Mouse (Mus musculus): Measurements from ENCODE around the gene Manbal. TPM values are rescaled to one million over a fixed set of nuclear protein-coding genes. Genes with fewer than 3 reads are reported as not detected.

Gene Manbal
- polyA plus RNA-seq, 1 experiment from 2014 or later, result 36.3 TPM

- H3K9ac ChIP-seq (ENCODE audit: low read length), result peak overlapping the region; percentile 95
- H3K4me2 ChIP-seq (ENCODE audit: low read length), result peak overlapping the region; percentile 66
- H3K4me3 ChIP-seq (ENCODE audit: control insufficient read depth in 1 of 2, insufficient read depth in 1 of 2, low read depth in 1 of 2, low read length in 2 of 2), result peak overlapping the region; percentile 71 to 80
- H3K36me3 ChIP-seq (ENCODE audit: control insufficient read depth, insufficient read depth, low read length), result no peaks in the 10 kb centered on the region
- no peaks in the 10 kb centered on the region for H3K27me3 ChIP-seq (ENCODE audit: control insufficient read depth, insufficient read depth, low read length)
- 52% methylated on average over 11 of the region's 11 CpGs for WGBS
- 0 out of 4 replicates have a peak overlapping the region, but pooled peaks of 1 of the 2 experiments have one; percentile 24 for H3K27ac ChIP-seq (replicated peaks in 1 of 2; ENCODE audit: control insufficient read depth in 1 of 2, insufficient read depth in 1 of 2, low read depth in 2 of 2, low read length in 2 of 2)
- no peak for ATAC-seq (ENCODE audit: insufficient number of reproducible peaks, insufficient read depth, low FRiP score, low read depth)
- H3K4me1 ChIP-seq (ENCODE audit: control insufficient read depth in 2 of 2, insufficient read depth in 2 of 2, low read length in 2 of 2), result peaks cover 15 to 39% of the 10 kb centered on the region in 2 experiments
- no peaks in the 10 kb centered on the region for H3K9me3 ChIP-seq (ENCODE audit: control insufficient read depth, low read length)
Observed at GRCm38 (mm10) chr2:157422854-157423705, 55.7 kb downstream of the Manbal start.

GRCm38 (mm10) chr2:157423706-157424125 is 56.3 kb downstream of the Manbal start:
- peak overlapping the region in 1 of 2 experiments; percentile 74; a peak in 2 of 4 replicates for H3K27ac ChIP-seq (replicated peaks in 1 of 2; ENCODE audit: control insufficient read depth in 1 of 2, insufficient read depth in 1 of 2, low read depth in 2 of 2, low read length in 2 of 2)
- peak overlapping the region; percentile 66 for H3K4me2 ChIP-seq (ENCODE audit: low read length)
- 9% methylated on average over 18 of the region's 21 CpGs for WGBS
- ATAC-seq (ENCODE audit: insufficient number of reproducible peaks, insufficient read depth, low FRiP score, low read depth), result no peak
- H3K9me3 ChIP-seq (ENCODE audit: control insufficient read depth, low read length), result no peaks in the 10 kb centered on the region
- no peaks in the 10 kb centered on the region for H3K27me3 ChIP-seq (ENCODE audit: control insufficient read depth, insufficient read depth, low read length)
- H3K9ac ChIP-seq (ENCODE audit: low read length), result peak overlapping the region; percentile 95
- H3K36me3 ChIP-seq (ENCODE audit: control insufficient read depth, insufficient read depth, low read length), result no peaks in the 10 kb centered on the region
- H3K4me1 ChIP-seq (ENCODE audit: control insufficient read depth in 2 of 2, insufficient read depth in 2 of 2, low read length in 2 of 2), result peaks cover 12 to 33% of the 10 kb centered on the region in 2 experiments
- H3K4me3 ChIP-seq (ENCODE audit: control insufficient read depth in 1 of 2, insufficient read depth in 1 of 2, low read depth in 1 of 2, low read length in 2 of 2), result peak overlapping the region; percentile 71 to 80

- ATAC-seq (ENCODE audit: insufficient number of reproducible peaks, insufficient read depth, low FRiP score, low read depth), result no peak
- Histone ChIP-seq H3K27me3 (ENCODE audit: control insufficient read depth, insufficient read depth, low read length) (no peaks in the 10 kb centered on the region), H3K9ac (ENCODE audit: low read length) (peak overlapping the region; percentile 95), H3K4me3 (ENCODE audit: control insufficient read depth in 1 of 2, insufficient read depth in 1 of 2, low read depth in 1 of 2, low read length in 2 of 2) (peak overlapping the region; percentile 71 to 80), H3K27ac (replicated peaks in 1 of 2; ENCODE audit: control insufficient read depth in 1 of 2, insufficient read depth in 1 of 2, low read depth in 2 of 2, low read length in 2 of 2) (peak overlapping the region in 1 of 2 experiments; percentile 74; a peak in 2 of 4 replicates), H3K4me2 (ENCODE audit: low read length) (peak overlapping the region; percentile 66), H3K4me1 (ENCODE audit: control insufficient read depth in 2 of 2, insufficient read depth in 2 of 2, low read length in 2 of 2) (peaks cover 9 to 33% of the 10 kb centered on the region in 2 experiments), H3K9me3 (ENCODE audit: control insufficient read depth, low read length) (no peaks in the 10 kb centered on the region), H3K36me3 (ENCODE audit: control insufficient read depth, insufficient read depth, low read length) (no peaks in the 10 kb centered on the region)
- WGBS, result 3% methylated on average over 43 of the region's 98 CpGs
Observed at GRCm38 (mm10) chr2:157424126-157424903, 56.9 kb downstream of the Manbal start.

- ATAC-seq (ENCODE audit: insufficient number of reproducible peaks, insufficient read depth, low FRiP score, low read depth), result no peak
- 78% methylated on average over 16 of the region's 16 CpGs for WGBS
- H3K4me1 ChIP-seq (ENCODE audit: control insufficient read depth in 2 of 2, insufficient read depth in 2 of 2, low read length in 2 of 2), result peaks cover 9 to 33% of the 10 kb centered on the region in 2 experiments
Observed at GRCm38 (mm10) chr2:157424904-157425642, 57.7 kb downstream of the Manbal start.

GRCm38 (mm10) chr2:157425643-157425988 is 58.2 kb downstream of the Manbal start:
- no peaks in the 10 kb centered on the region for H3K36me3 ChIP-seq (ENCODE audit: control insufficient read depth, insufficient read depth, low read length)
- H3K4me1 ChIP-seq (ENCODE audit: control insufficient read depth in 2 of 2, insufficient read depth in 2 of 2, low read length in 2 of 2), result peaks cover 9 to 33% of the 10 kb centered on the region in 2 experiments

More at GRCm38 (mm10) chr2:157424904-157425642, 57.7 kb downstream of the Manbal start:
- peak overlapping the region in 1 of 2 experiments; percentile 74; a peak in 1 of 4 replicates for H3K27ac ChIP-seq (replicated peaks in 1 of 2; ENCODE audit: control insufficient read depth in 1 of 2, insufficient read depth in 1 of 2, low read depth in 2 of 2, low read length in 2 of 2)
- peak overlapping the region; percentile 71 to 80 for H3K4me3 ChIP-seq (ENCODE audit: control insufficient read depth in 1 of 2, insufficient read depth in 1 of 2, low read depth in 1 of 2, low read length in 2 of 2)
- peak overlapping the region; percentile 95 for H3K9ac ChIP-seq (ENCODE audit: low read length)
- H3K27me3 ChIP-seq (ENCODE audit: control insufficient read depth, insufficient read depth, low read length), result no peaks in the 10 kb centered on the region
- H3K36me3 ChIP-seq (ENCODE audit: control insufficient read depth, insufficient read depth, low read length), result no peaks in the 10 kb centered on the region
- H3K9me3 ChIP-seq (ENCODE audit: control insufficient read depth, low read length), result no peaks in the 10 kb centered on the region
- H3K4me2 ChIP-seq (ENCODE audit: low read length), result peak overlapping the region; percentile 66

DNA sequence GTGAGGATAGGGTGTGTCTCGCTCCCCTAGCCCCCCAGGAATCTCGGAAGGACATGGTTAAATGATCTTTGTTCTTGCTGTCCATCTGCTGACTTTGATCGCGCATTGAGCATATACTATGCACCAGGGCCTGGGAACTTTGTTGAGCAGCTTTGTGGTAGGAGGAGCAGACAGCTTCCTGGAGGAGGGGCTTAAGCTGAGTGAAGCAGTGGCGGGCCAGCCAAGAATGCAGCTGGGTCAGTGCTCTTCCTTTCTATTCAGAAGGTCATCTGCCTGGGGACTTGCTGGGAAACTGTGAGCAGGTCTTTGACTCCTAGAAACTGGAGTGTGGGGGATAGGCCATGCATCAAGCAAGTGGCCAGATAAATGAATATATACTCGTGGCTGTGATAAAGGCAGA is 58.8 kb downstream of the Manbal start:
- H3K9ac ChIP-seq (ENCODE audit: low read length), result no peak overlapping the region
- ATAC-seq (ENCODE audit: insufficient number of reproducible peaks, insufficient read depth, low FRiP score, low read depth), result 0 out of 2 replicates have a peak, but pooled peaks have one; percentile 30
- no peak overlapping the region for H3K4me3 ChIP-seq (ENCODE audit: control insufficient read depth in 1 of 2, insufficient read depth in 1 of 2, low read depth in 1 of 2, low read length in 2 of 2)
- WGBS, result 69% methylated on average over 6 of the region's 6 CpGs
- peaks cover 15 to 39% of the 10 kb centered on the region in 2 experiments for H3K4me1 ChIP-seq (ENCODE audit: control insufficient read depth in 2 of 2, insufficient read depth in 2 of 2, low read length in 2 of 2)
- H3K9me3 ChIP-seq (ENCODE audit: control insufficient read depth, low read length), result no peaks in the 10 kb centered on the region
- H3K36me3 ChIP-seq (ENCODE audit: control insufficient read depth, insufficient read depth, low read length), result no peaks in the 10 kb centered on the region
- H3K4me2 ChIP-seq (ENCODE audit: low read length), result no peak overlapping the region
- H3K27me3 ChIP-seq (ENCODE audit: control insufficient read depth, insufficient read depth, low read length), result no peaks in the 10 kb centered on the region
- H3K27ac ChIP-seq (replicated peaks in 1 of 2; ENCODE audit: control insufficient read depth in 1 of 2, insufficient read depth in 1 of 2, low read depth in 2 of 2, low read length in 2 of 2), result no peak overlapping the region

More at GRCm38 (mm10) chr2:157425643-157425988, 58.2 kb downstream of the Manbal start:
- Histone ChIP-seq H3K4me3 (ENCODE audit: control insufficient read depth in 1 of 2, insufficient read depth in 1 of 2, low read depth in 1 of 2, low read length in 2 of 2) (no peak overlapping the region), H3K4me2 (ENCODE audit: low read length) (peak overlapping the region; percentile 66; the same call in 1 of the 2 replicates), H3K9me3 (ENCODE audit: control insufficient read depth, low read length) (no peaks in the 10 kb centered on the region), H3K9ac (ENCODE audit: low read length) (no peak overlapping the region), H3K27me3 (ENCODE audit: control insufficient read depth, insufficient read depth, low read length) (no peaks in the 10 kb centered on the region), H3K27ac (replicated peaks in 1 of 2; ENCODE audit: control insufficient read depth in 1 of 2, insufficient read depth in 1 of 2, low read depth in 2 of 2, low read length in 2 of 2) (no peak overlapping the region)
- WGBS, result 80% methylated on average over 6 of the region's 6 CpGs
- no peak for ATAC-seq (ENCODE audit: insufficient number of reproducible peaks, insufficient read depth, low FRiP score, low read depth)

DNA sequence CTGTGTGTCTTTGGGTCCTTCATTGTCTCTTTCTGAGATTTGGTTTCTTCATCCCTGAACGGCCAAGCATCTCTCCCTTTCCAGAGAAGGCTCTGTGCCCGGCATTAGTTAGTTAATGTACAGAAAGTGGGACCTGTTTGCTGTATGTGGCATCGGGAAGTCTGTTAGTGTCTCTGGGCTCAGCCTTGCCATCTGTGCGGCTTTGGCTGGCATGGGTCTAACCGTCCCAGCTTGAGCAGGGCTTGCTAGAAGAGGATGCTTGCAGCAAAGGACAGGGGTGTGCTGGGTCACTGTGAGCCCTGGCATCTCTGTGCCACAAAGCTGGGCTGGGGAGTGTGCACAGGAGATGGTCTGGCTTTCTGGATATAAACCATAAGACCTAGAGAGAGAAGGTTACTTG is 59.8 kb downstream of the Manbal start:
- Histone ChIP-seq H3K4me3 (ENCODE audit: control insufficient read depth in 1 of 2, insufficient read depth in 1 of 2, low read depth in 1 of 2, low read length in 2 of 2) (no peak overlapping the region), H3K27ac (replicated peaks in 1 of 2; ENCODE audit: control insufficient read depth in 1 of 2, insufficient read depth in 1 of 2, low read depth in 2 of 2, low read length in 2 of 2) (no peak overlapping the region), H3K27me3 (ENCODE audit: control insufficient read depth, insufficient read depth, low read length) (no peaks in the 10 kb centered on the region), H3K9me3 (ENCODE audit: control insufficient read depth, low read length) (no peaks in the 10 kb centered on the region), H3K9ac (ENCODE audit: low read length) (no peak overlapping the region), H3K4me1 (ENCODE audit: control insufficient read depth in 2 of 2, insufficient read depth in 2 of 2, low read length in 2 of 2) (peaks cover 22 to 48% of the 10 kb centered on the region in 2 experiments), H3K4me2 (ENCODE audit: low read length) (no peak overlapping the region), H3K36me3 (ENCODE audit: control insufficient read depth, insufficient read depth, low read length) (no peaks in the 10 kb centered on the region)
- 91% methylated on average over 5 of the region's 5 CpGs for WGBS
- ATAC-seq (ENCODE audit: insufficient number of reproducible peaks, insufficient read depth, low FRiP score, low read depth), result no peak
